Mouse (Mus musculus) E14TG2a.4 (cell line): ENCODE measurements around the gene Gm10260.

ENCODE experiments used
- CTCF ChIP-seq: conservative IDR thresholded peaks from 2 replicates; pipeline ENCODE4 v1.5.1; 2014; ENCODE audit warnings: low read length
- NANOG ChIP-seq: IDR thresholded peaks from 2 replicates; pipeline ENCODE4 v1.6.1; 2014; ENCODE audit warnings: borderline replicate concordance, low read length, mixed read lengths

GRCm38 (mm10) chr13:97734760-97735159 is 25.7 kb downstream of the Gm10260 start:
- no peak for TF ChIP-seq NANOG
- TF ChIP-seq CTCF, result no peak
